Mouse (Mus musculus) stomach, embryonic 16.5 days (tissue): ENCODE measurements at regions not wholly inside any gene's neighbourhood (a gene's known extent, or its start where the extent isn't known, plus 50 kb on each side); places are given as distances from the start of the nearest gene placed in this dataset.
A peak's percentile ranks its signal among the peaks of the same experiment; 100 is the strongest.

Experiments used
- ATAC-seq: fragments of 200-750 bp; cut with Nextera tagmentation; 2 replicates; pipeline ENCODE4 v1.8.0; 2017; ENCODE audit warnings: moderate number of reproducible peaks, moderate TSS enrichment; ENCODE audit not compliant: insufficient read depth, low FRiP score
- H3K27ac ChIP-seq: fragments of 300-500 bp; sonication (generic); 2 replicates; pipeline ENCODE4 v1.5.1; 2014; ENCODE audit warnings: low read length
- H3K27me3 ChIP-seq: fragments of 300-500 bp; sonication (generic); 2 replicates; pipeline ENCODE4 v1.6.1; 2014; ENCODE audit warnings: low read length, control low read depth, mixed read lengths; ENCODE audit not compliant: control insufficient read depth, insufficient read depth
- H3K36me3 ChIP-seq: fragments of 300-500 bp; sonication (generic); 2 replicates; pipeline ENCODE4 v1.6.1; 2014; ENCODE audit warnings: low read length; ENCODE audit not compliant: control insufficient read depth, insufficient read depth
- H3K4me1 ChIP-seq: fragments of 300-500 bp; sonication (generic); 2 replicates; pipeline ENCODE4 v1.6.1; 2014; ENCODE audit warnings: low read length, control low read depth, mixed read lengths; ENCODE audit not compliant: control insufficient read depth, insufficient read depth
- H3K4me2 ChIP-seq: fragments of 300-500 bp; sonication (generic); 2 replicates; pipeline ENCODE4 v1.6.1; 2014; ENCODE audit warnings: low read depth, low read length, mixed read lengths
- H3K4me3 ChIP-seq: fragments of 300-500 bp; sonication (generic); replicated peaks from 2 replicates; pipeline ENCODE4 v1.5.1; 2014; ENCODE audit warnings: mild to moderate bottlenecking, low read length
- H3K9ac ChIP-seq: fragments of 300-500 bp; sonication (generic); 2 replicates; pipeline ENCODE4 v1.6.1; 2014; ENCODE audit warnings: low read length
- H3K9me3 ChIP-seq: fragments of 300-500 bp; sonication (generic); replicated peaks from 2 replicates; pipeline ENCODE4 v1.6.1; 2016; ENCODE audit warnings: low read length, control low read depth; ENCODE audit not compliant: control insufficient read depth
- WGBS: fragments of 180-500 bp; shearing (Covaris S2); extraction: QIAGEN DNeasy Blood & Tissue Kit; methylation state at CpG from one replicate; pipeline ENCODE4 v1.1.7; 2014; 5-methylcytosine and 5-hydroxymethylcytosine counted together

- Histone ChIP-seq H3K9ac (no peak overlapping the region), H3K27me3 (no peaks in the 10 kb centered on the region), H3K4me1 (no peaks in the 10 kb centered on the region), H3K4me3 (no peak overlapping the region), H3K27ac (no peak overlapping the region), H3K4me2 (no peak overlapping the region), H3K36me3 (no peaks in the 10 kb centered on the region), H3K9me3 (no peaks in the 10 kb centered on the region)
- no peak for ATAC-seq
- 90% methylated on average over 3 of the region's 3 CpGs for WGBS
Measured at GRCm38 (mm10) chr2:74378709-74379108, 200.5 kb downstream of the Lnpk start.

DNA sequence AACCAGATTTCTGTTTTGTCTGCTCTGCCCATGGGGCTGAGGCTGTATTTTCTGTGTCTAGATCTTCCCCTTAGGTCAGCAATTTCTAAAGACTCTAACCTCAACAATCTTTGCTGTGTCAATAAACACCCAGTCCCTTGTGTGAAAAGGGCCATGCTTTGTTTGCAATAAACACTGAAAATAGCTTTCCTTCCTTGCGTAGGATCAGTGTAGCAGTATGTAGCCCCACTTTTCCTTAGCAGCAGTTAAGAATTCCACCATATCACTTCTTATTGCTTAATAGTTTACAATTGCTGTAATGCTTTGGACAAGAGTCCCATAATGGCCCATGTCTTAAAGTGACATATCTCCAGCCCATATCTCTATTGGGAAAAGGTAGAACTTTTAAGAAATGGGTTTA lies 205.3 kb downstream of the Lnpk start:
- Histone ChIP-seq H3K9me3 (no peaks in the 10 kb centered on the region), H3K4me2 (no peak overlapping the region), H3K27ac (no peak overlapping the region), H3K27me3 (no peaks in the 10 kb centered on the region), H3K9ac (no peak overlapping the region), H3K4me3 (no peak overlapping the region), H3K36me3 (no peaks in the 10 kb centered on the region), H3K4me1 (no peaks in the 10 kb centered on the region)
- no peak for ATAC-seq
- WGBS, result 66% methylated on average over 1 of the region's 1 CpGs

- no peak for ATAC-seq
- no peak overlapping the region for H3K4me2 ChIP-seq
- no peak overlapping the region for H3K9ac ChIP-seq
- WGBS, result 63% methylated on average over 4 of the region's 4 CpGs
- H3K4me3 ChIP-seq, result no peak overlapping the region
- no peaks in the 10 kb centered on the region for H3K27me3 ChIP-seq
- H3K27ac ChIP-seq, result no peak overlapping the region
- H3K36me3 ChIP-seq, result no peaks in the 10 kb centered on the region
- no peaks in the 10 kb centered on the region for H3K4me1 ChIP-seq
- H3K9me3 ChIP-seq, result no peaks in the 10 kb centered on the region
Measured at GRCm38 (mm10) chr2:74373056-74373455, 206.2 kb downstream of the Lnpk start.

DNA sequence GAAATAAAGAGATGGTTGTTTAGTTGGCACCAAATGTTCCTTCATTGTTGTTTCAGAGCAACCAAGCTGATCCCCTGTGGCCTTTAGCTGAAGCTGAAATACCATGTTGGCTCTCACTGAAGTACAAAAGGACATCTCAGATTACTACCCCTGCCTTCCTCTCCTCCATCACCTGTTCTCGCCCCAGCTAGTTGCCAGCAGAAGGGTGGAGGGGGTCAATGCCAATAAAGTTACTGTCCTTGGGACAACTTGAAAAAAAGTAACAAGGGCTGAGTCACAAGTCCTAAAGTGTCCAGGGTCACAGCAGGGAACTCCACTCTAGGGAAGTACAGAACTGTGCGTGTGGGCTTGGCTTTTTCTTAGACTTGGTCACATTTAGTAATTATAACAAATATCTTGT lies 216.0 kb downstream of the Lnpk start:
- Histone ChIP-seq H3K27ac (no peak overlapping the region), H3K9me3 (no peaks in the 10 kb centered on the region), H3K4me1 (no peaks in the 10 kb centered on the region), H3K9ac (no peak overlapping the region), H3K4me3 (no peak overlapping the region), H3K4me2 (no peak overlapping the region), H3K27me3 (no peaks in the 10 kb centered on the region), H3K36me3 (no peaks in the 10 kb centered on the region)
- WGBS, result 94% methylated on average over 2 of the region's 2 CpGs
- ATAC-seq, result no peak

GRCm38 (mm10) chr2:74354591-74354990 lies 224.6 kb downstream of the Lnpk start:
- no peak overlapping the region for H3K4me2 ChIP-seq
- no peak overlapping the region for H3K4me3 ChIP-seq
- H3K9ac ChIP-seq, result no peak overlapping the region
- no peaks in the 10 kb centered on the region for H3K36me3 ChIP-seq
- no peak overlapping the region for H3K27ac ChIP-seq
- ATAC-seq, result no peak
- no peaks in the 10 kb centered on the region for H3K4me1 ChIP-seq
- H3K27me3 ChIP-seq, result no peaks in the 10 kb centered on the region
- 74% methylated on average over 8 of the region's 8 CpGs for WGBS
- H3K9me3 ChIP-seq, result no peaks in the 10 kb centered on the region

GRCm38 (mm10) chr2:74349809-74350208 lies 229.4 kb downstream of the Lnpk start:
- Histone ChIP-seq H3K36me3 (no peaks in the 10 kb centered on the region), H3K9ac (no peak overlapping the region), H3K4me1 (no peaks in the 10 kb centered on the region), H3K27me3 (no peaks in the 10 kb centered on the region), H3K4me3 (no peak overlapping the region), H3K4me2 (no peak overlapping the region), H3K27ac (no peak overlapping the region), H3K9me3 (no peaks in the 10 kb centered on the region)
- ATAC-seq, result no peak
- WGBS, result 58% methylated on average over 6 of the region's 6 CpGs

- H3K9me3 ChIP-seq, result no peaks in the 10 kb centered on the region
- no peak overlapping the region for H3K27ac ChIP-seq
- 0 out of 2 replicates have a peak, but pooled peaks cover 5% of the 10 kb centered on the region for H3K27me3 ChIP-seq
- no peak overlapping the region for H3K4me2 ChIP-seq
- no peak for ATAC-seq
- 83% methylated on average over 9 of the region's 9 CpGs for WGBS
- H3K9ac ChIP-seq, result no peak overlapping the region
- no peaks in the 10 kb centered on the region for H3K4me1 ChIP-seq
- no peaks in the 10 kb centered on the region for H3K36me3 ChIP-seq
- no peak overlapping the region for H3K4me3 ChIP-seq
Measured at GRCm38 (mm10) chr2:74306301-74306700, 272.9 kb downstream of the Lnpk start.

- WGBS, result 27% methylated on average over 9 of the region's 9 CpGs
- no peaks in the 10 kb centered on the region for H3K9me3 ChIP-seq
- H3K27ac ChIP-seq, result no peak overlapping the region
- H3K36me3 ChIP-seq, result no peaks in the 10 kb centered on the region
- H3K9ac ChIP-seq, result no peak overlapping the region
- 0 out of 2 replicates have a peak, but pooled peaks cover 5% of the 10 kb centered on the region for H3K27me3 ChIP-seq
- no peak for ATAC-seq
- H3K4me2 ChIP-seq, result peak overlapping the region; percentile 69
- H3K4me1 ChIP-seq, result no peaks in the 10 kb centered on the region
- H3K4me3 ChIP-seq, result peak overlapping the region; percentile 37
Measured at GRCm38 (mm10) chr2:74300885-74301451, 278.3 kb downstream of the Lnpk start.

DNA sequence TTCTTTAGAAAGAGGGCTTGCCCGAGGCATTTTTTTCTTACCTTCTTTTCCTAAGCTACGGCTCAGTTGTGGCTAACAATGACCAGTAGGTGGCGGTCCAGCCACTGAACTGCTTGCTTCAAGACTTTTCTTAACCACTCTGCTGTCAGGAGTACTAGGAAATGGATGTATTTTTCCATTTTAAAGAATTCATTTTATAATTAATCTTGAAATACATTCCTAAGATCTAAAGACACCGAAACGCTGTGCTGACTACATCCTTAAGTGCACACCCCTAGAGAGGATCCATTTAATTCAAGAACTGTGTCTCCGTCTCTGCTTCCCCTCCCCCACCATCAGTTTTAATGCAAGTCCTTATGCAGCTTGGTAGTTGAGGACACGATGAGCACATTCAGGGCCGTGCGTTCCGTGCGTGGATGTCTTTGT lies 278.9 kb downstream of the Lnpk start:
- under 1% methylated on average over 11 of the region's 11 CpGs for WGBS
- Histone ChIP-seq H3K4me1 (no peaks in the 10 kb centered on the region), H3K9ac (no peak overlapping the region), H3K4me2 (peak overlapping the region; percentile 69), H3K27me3 (0 out of 2 replicates have a peak, but pooled peaks cover 5% of the 10 kb centered on the region), H3K27ac (no peak overlapping the region), H3K36me3 (no peaks in the 10 kb centered on the region), H3K9me3 (no peaks in the 10 kb centered on the region), H3K4me3 (peak overlapping the region; percentile 37)
- peak; percentile 50; the same call in 1 of the 2 replicates for ATAC-seq
